ENCODE assay signal across 10 mouse cellular contexts in the genomic region with DNA sequence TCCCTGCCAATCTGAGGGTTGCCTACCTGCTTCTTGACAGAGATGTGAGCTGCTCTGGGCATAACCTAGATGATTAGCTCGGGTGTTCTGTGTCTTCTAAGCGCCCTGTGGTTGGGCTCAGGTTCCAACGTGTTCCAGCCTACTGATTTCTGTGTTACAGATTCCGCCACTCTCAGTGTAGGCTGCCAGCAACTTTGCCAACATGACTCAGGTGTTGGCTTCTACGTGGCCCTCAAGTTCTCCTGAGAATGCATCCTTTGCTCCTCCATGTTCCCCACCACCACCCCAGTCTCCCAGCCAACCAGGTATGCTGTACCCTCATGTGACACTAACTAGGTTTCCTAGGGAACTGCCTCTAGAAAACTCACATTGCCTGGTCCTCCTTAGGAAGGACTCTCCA.
"Had no signal": no experiment of that assay in that cellular context is flagged by ENCODE, and none has a peak within 500 bp of the region (broad histone marks: within the 10 kb centered on the region; RNA-seq: fewer than 3 reads in every experiment).

No protein-coding gene starts in this region.

- ATAC-seq: liver, postnatal 0 days; lung, postnatal 0 days; midbrain, embryonic 13.5 days had no signal

- DNase-seq: kidney, postnatal 14 days; kidney, postnatal 4 days; liver, postnatal 0 days; lung, embryonic 14.5 days; right cerebral cortex, postnatal 4 days; thymus, adult 2 months; thymus, postnatal 14 days; thymus, postnatal 4 days had no signal
